Mouse (Mus musculus): ENCODE results near the gene Lcn12. TPM values are rescaled to one million over a fixed set of nuclear protein-coding genes. Genes with fewer than 3 reads are reported as not detected.
A peak's percentile ranks its signal among the peaks of the same experiment; 100 is the strongest.

Gene Lcn12
- polyA plus RNA-seq, 1 experiment: not detected

- peak within 1 kb of the TSS; percentile 99 for H3K4me3 ChIP-seq (ENCODE audit: control insufficient read depth, low read depth, low read length)
- peak within 1 kb of the TSS; percentile 89 for H3K27ac ChIP-seq (ENCODE audit: control insufficient read depth, insufficient read depth, low read depth, low read length)
- H3K4me1 ChIP-seq (ENCODE audit: control insufficient read depth, insufficient read depth, low read length): peaks cover 18% of the 10 kb centered on the region
- H3K36me3 ChIP-seq (ENCODE audit: control insufficient read depth, insufficient read depth, low read length): peaks cover 3% of the 10 kb centered on the region
- TF ChIP-seq POLR2A (IDR thresholded peaks at IDR 0.05; ENCODE audit: control insufficient read depth, low read depth, low read length): peak; percentile 72; the same call in 1 of the 2 replicates
- TF ChIP-seq CTCF (IDR thresholded peaks at IDR 0.05; ENCODE audit: control insufficient read depth, insufficient read depth, insufficient replicate concordance, low read depth, low read length): no peak
- H3K27me3 ChIP-seq (ENCODE audit: control insufficient read depth, insufficient read depth, low read length): no peaks in the 10 kb centered on the region
These were observed 8.1 kb upstream of the Lcn12 start, which contains the start of gene C8g for GRCm38 (mm10) chr2:25501593-25502486. Gene C8g (minus strand): TSS chr2:25501719.

- Histone ChIP-seq H3K4me3 (ENCODE audit: control insufficient read depth, low read depth, low read length) (peak within 1 kb of the TSS; percentile 99), H3K36me3 (ENCODE audit: control insufficient read depth, insufficient read depth, low read length) (peaks cover 3% of the 10 kb centered on the region), H3K27ac (ENCODE audit: control insufficient read depth, insufficient read depth, low read depth, low read length) (peak within 1 kb of the TSS; percentile 89), H3K4me1 (ENCODE audit: control insufficient read depth, insufficient read depth, low read length) (peaks cover 18% of the 10 kb centered on the region), H3K27me3 (ENCODE audit: control insufficient read depth, insufficient read depth, low read length) (no peaks in the 10 kb centered on the region)
- TF ChIP-seq CTCF (IDR thresholded peaks at IDR 0.05; ENCODE audit: control insufficient read depth, insufficient read depth, insufficient replicate concordance, low read depth, low read length) (no peak), POLR2A (IDR thresholded peaks at IDR 0.05; ENCODE audit: control insufficient read depth, low read depth, low read length) (peak; percentile 89)
These were observed 7.1 kb upstream of the Lcn12 start, which contains the start of gene Fbxw5 for GRCm38 (mm10) chr2:25500576-25501405. Gene Fbxw5 (plus strand): TSS chr2:25500750.

- peak overlapping the region; percentile 74 for H3K27ac ChIP-seq (ENCODE audit: control insufficient read depth, insufficient read depth, low read depth, low read length)
These were observed 6.4 kb upstream of the Lcn12 start for GRCm38 (mm10) chr2:25500071-25500575.

GRCm38 (mm10) chr2:25498622-25499478 is 5.1 kb upstream of the Lcn12 start:
- Histone ChIP-seq H3K36me3 (ENCODE audit: control insufficient read depth, insufficient read depth, low read length) (no peaks in the 10 kb centered on the region; the same call in 1 of the 2 replicates), H3K27me3 (ENCODE audit: control insufficient read depth, insufficient read depth, low read length) (no peaks in the 10 kb centered on the region), H3K27ac (ENCODE audit: control insufficient read depth, insufficient read depth, low read depth, low read length) (no peak overlapping the region), H3K4me3 (ENCODE audit: control insufficient read depth, low read depth, low read length) (no peak overlapping the region), H3K4me1 (ENCODE audit: control insufficient read depth, insufficient read depth, low read length) (peaks cover 18% of the 10 kb centered on the region)
- TF ChIP-seq POLR2A (IDR thresholded peaks at IDR 0.05; ENCODE audit: control insufficient read depth, low read depth, low read length): no peak
- TF ChIP-seq CTCF (IDR thresholded peaks at IDR 0.05; ENCODE audit: control insufficient read depth, insufficient read depth, insufficient replicate concordance, low read depth, low read length): no peak

More at GRCm38 (mm10) chr2:25500071-25500575, 6.4 kb upstream of the Lcn12 start:
- peaks cover 2% of the 10 kb centered on the region for H3K36me3 ChIP-seq (ENCODE audit: control insufficient read depth, insufficient read depth, low read length)
- peak overlapping the region; percentile 99 for H3K4me3 ChIP-seq (ENCODE audit: control insufficient read depth, low read depth, low read length)
- no peaks in the 10 kb centered on the region for H3K27me3 ChIP-seq (ENCODE audit: control insufficient read depth, insufficient read depth, low read length)
- peaks cover 18% of the 10 kb centered on the region for H3K4me1 ChIP-seq (ENCODE audit: control insufficient read depth, insufficient read depth, low read length)
- no peak for TF ChIP-seq POLR2A (IDR thresholded peaks at IDR 0.05; ENCODE audit: control insufficient read depth, low read depth, low read length)
- no peak for TF ChIP-seq CTCF (IDR thresholded peaks at IDR 0.05; ENCODE audit: control insufficient read depth, insufficient read depth, insufficient replicate concordance, low read depth, low read length)

GRCm38 (mm10) chr2:25497846-25498575 is 4.3 kb upstream of the Lcn12 start:
- H3K4me1 ChIP-seq (ENCODE audit: control insufficient read depth, insufficient read depth, low read length): peaks cover 18% of the 10 kb centered on the region

DNA sequence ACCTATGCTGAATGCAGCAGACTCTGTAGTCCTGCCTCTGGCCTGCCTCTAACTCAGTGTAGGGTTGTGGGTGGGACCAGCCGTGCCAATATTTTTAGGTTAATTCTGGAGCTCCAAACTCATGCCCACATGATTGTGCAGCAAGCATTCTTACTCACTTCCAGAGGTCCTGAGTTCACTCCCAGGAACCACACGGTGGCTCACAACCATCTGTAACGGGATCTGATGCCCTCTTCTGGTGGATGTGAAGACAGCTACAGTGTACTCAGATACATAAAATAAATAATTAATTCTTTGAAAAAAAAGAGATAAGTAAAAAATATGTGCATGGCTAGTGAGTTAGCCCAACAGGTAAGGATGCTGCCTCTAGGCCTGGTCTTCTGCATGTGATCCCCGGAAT is 2.8 kb upstream of the Lcn12 start:
- H3K27ac ChIP-seq (ENCODE audit: control insufficient read depth, insufficient read depth, low read depth, low read length): no peak overlapping the region
- peak; percentile 8; the same call in 1 of the 2 replicates for TF ChIP-seq CTCF (IDR thresholded peaks at IDR 0.05; ENCODE audit: control insufficient read depth, insufficient read depth, insufficient replicate concordance, low read depth, low read length)
- TF ChIP-seq POLR2A (IDR thresholded peaks at IDR 0.05; ENCODE audit: control insufficient read depth, low read depth, low read length): no peak
- H3K36me3 ChIP-seq (ENCODE audit: control insufficient read depth, insufficient read depth, low read length): no peaks in the 10 kb centered on the region
- H3K4me1 ChIP-seq (ENCODE audit: control insufficient read depth, insufficient read depth, low read length): peaks cover 10% of the 10 kb centered on the region
- H3K27me3 ChIP-seq (ENCODE audit: control insufficient read depth, insufficient read depth, low read length): no peaks in the 10 kb centered on the region
- H3K4me3 ChIP-seq (ENCODE audit: control insufficient read depth, low read depth, low read length): no peak overlapping the region

More at GRCm38 (mm10) chr2:25497846-25498575, 4.3 kb upstream of the Lcn12 start:
- no peak for TF ChIP-seq CTCF (IDR thresholded peaks at IDR 0.05; ENCODE audit: control insufficient read depth, insufficient read depth, insufficient replicate concordance, low read depth, low read length)
- TF ChIP-seq POLR2A (IDR thresholded peaks at IDR 0.05; ENCODE audit: control insufficient read depth, low read depth, low read length): no peak
- Histone ChIP-seq H3K27ac (ENCODE audit: control insufficient read depth, insufficient read depth, low read depth, low read length) (no peak overlapping the region), H3K4me3 (ENCODE audit: control insufficient read depth, low read depth, low read length) (no peak overlapping the region), H3K36me3 (ENCODE audit: control insufficient read depth, insufficient read depth, low read length) (no peaks in the 10 kb centered on the region; the same call in 1 of the 2 replicates), H3K27me3 (ENCODE audit: control insufficient read depth, insufficient read depth, low read length) (no peaks in the 10 kb centered on the region)

Data from testis, adult 2 months (tissue).